Mouse (Mus musculus) hematopoietic multipotent progenitor cell, adult 10-12 weeks (in vitro differentiated cells): ENCODE measurements around the gene Slc35b3. TPM values are rescaled to one million over a fixed set of nuclear protein-coding genes. Genes with fewer than 3 reads are reported as not detected.

Experiments used
- polyA plus RNA-seq: library from polyadenylated mRNA; stranded (reverse); fragments of >175 nt; gene quantifications from 2 replicates; pipeline ENCODE4 v1.2.3, GENCODE M21; 2012; ENCODE audit warnings: low replicate concordance

The Slc35b3 gene
- polyA plus RNA-seq = 17.5 and 25.0 TPM in 2 replicates

GRCm38 (mm10) chr13:38960063-38961050, at the start of gene Slc35b3:
TSS of gene Slc35b3 (minus strand) at chr13:38960875.

